Mouse (Mus musculus): ENCODE measurements around the gene Mpc1. TPM values are rescaled to one million over a fixed set of nuclear protein-coding genes. Genes with fewer than 3 reads are reported as not detected.

Mpc1 gene
- polyA plus RNA-seq, 1 experiment from 2014 or later = 366 TPM

GRCm38 (mm10) chr17:8286987-8287386 lies 4.3 kb downstream of the Mpc1 start:
- Histone ChIP-seq H3K4me2 (ENCODE audit: low read length) (no peak overlapping the region), H3K36me3 (ENCODE audit: control insufficient read depth, insufficient read depth, low read length) (peaks cover 4% of the 10 kb centered on the region; the same call in 1 of the 2 replicates), H3K27me3 (replicated peaks; ENCODE audit: control insufficient read depth, insufficient read depth, low read length) (no peaks in the 10 kb centered on the region), H3K4me3 (ENCODE audit: low read depth, low read length) (no peak overlapping the region), H3K4me1 (ENCODE audit: control insufficient read depth, insufficient read depth, low read length) (peaks cover 13% of the 10 kb centered on the region), H3K9ac (ENCODE audit: low read length) (no peak overlapping the region), H3K27ac (ENCODE audit: low read depth, low read length) (no peak overlapping the region), H3K9me3 (replicated peaks; ENCODE audit: control insufficient read depth, low read length) (no peaks in the 10 kb centered on the region)
- DNase-seq (ENCODE audit: low spot score) (no peak), ATAC-seq (no peak)
- WGBS = 76% methylated on average over 4 of the region's 4 CpGs

- no peak overlapping the region for H3K4me2 ChIP-seq (ENCODE audit: low read length)
- no peak for DNase-seq (ENCODE audit: low spot score)
- WGBS = 92% methylated on average over 3 of the region's 3 CpGs
Measured at GRCm38 (mm10) chr17:8289993-8290679, 7.4 kb downstream of the Mpc1 start.

GRCm38 (mm10) chr17:8290736-8291135 lies 8.0 kb downstream of the Mpc1 start:
- H3K9me3 ChIP-seq (replicated peaks; ENCODE audit: control insufficient read depth, low read length) = no peaks in the 10 kb centered on the region
- ATAC-seq = no peak
- no peaks in the 10 kb centered on the region for H3K27me3 ChIP-seq (replicated peaks; ENCODE audit: control insufficient read depth, insufficient read depth, low read length)

More at GRCm38 (mm10) chr17:8289993-8290679, 7.4 kb downstream of the Mpc1 start:
- Histone ChIP-seq H3K36me3 (ENCODE audit: control insufficient read depth, insufficient read depth, low read length) (peaks cover 4% of the 10 kb centered on the region; the same call in 1 of the 2 replicates), H3K9me3 (replicated peaks; ENCODE audit: control insufficient read depth, low read length) (no peaks in the 10 kb centered on the region), H3K4me1 (ENCODE audit: control insufficient read depth, insufficient read depth, low read length) (peaks cover 2% of the 10 kb centered on the region), H3K4me3 (ENCODE audit: low read depth, low read length) (no peak overlapping the region), H3K9ac (ENCODE audit: low read length) (no peak overlapping the region), H3K27me3 (replicated peaks; ENCODE audit: control insufficient read depth, insufficient read depth, low read length) (no peaks in the 10 kb centered on the region), H3K27ac (ENCODE audit: low read depth, low read length) (no peak overlapping the region)
- ATAC-seq = no peak

GRCm38 (mm10) chr17:8295825-8296224 lies 13.1 kb downstream of the Mpc1 start:
- no peak overlapping the region for H3K4me2 ChIP-seq (ENCODE audit: low read length)
- DNase-seq (ENCODE audit: low spot score) (no peak), ATAC-seq (no peak)
- H3K27me3 ChIP-seq (replicated peaks; ENCODE audit: control insufficient read depth, insufficient read depth, low read length) = no peaks in the 10 kb centered on the region
- no peaks in the 10 kb centered on the region for H3K4me1 ChIP-seq (ENCODE audit: control insufficient read depth, insufficient read depth, low read length)
- no peaks in the 10 kb centered on the region for H3K9me3 ChIP-seq (replicated peaks; ENCODE audit: control insufficient read depth, low read length)
- no peak overlapping the region for H3K4me3 ChIP-seq (ENCODE audit: low read depth, low read length)
- no peak overlapping the region for H3K27ac ChIP-seq (ENCODE audit: low read depth, low read length)
- peaks cover 7% of the 10 kb centered on the region; the same call in 1 of the 2 replicates for H3K36me3 ChIP-seq (ENCODE audit: control insufficient read depth, insufficient read depth, low read length)
- H3K9ac ChIP-seq (ENCODE audit: low read length) = no peak overlapping the region

More at GRCm38 (mm10) chr17:8290736-8291135, 8.0 kb downstream of the Mpc1 start:
- Histone ChIP-seq H3K4me3 (ENCODE audit: low read depth, low read length) (no peak overlapping the region), H3K27ac (ENCODE audit: low read depth, low read length) (no peak overlapping the region), H3K36me3 (ENCODE audit: control insufficient read depth, insufficient read depth, low read length) (peaks cover 4% of the 10 kb centered on the region; the same call in 1 of the 2 replicates), H3K4me2 (ENCODE audit: low read length) (no peak overlapping the region), H3K9ac (ENCODE audit: low read length) (no peak overlapping the region), H3K4me1 (ENCODE audit: control insufficient read depth, insufficient read depth, low read length) (no peaks in the 10 kb centered on the region)
- no peak for DNase-seq (ENCODE audit: low spot score)

- H3K27ac ChIP-seq (ENCODE audit: low read depth, low read length) = no peak overlapping the region
- H3K36me3 ChIP-seq (ENCODE audit: control insufficient read depth, insufficient read depth, low read length) = peaks cover 7% of the 10 kb centered on the region; the same call in 1 of the 2 replicates
- WGBS = 89% methylated on average over 9 of the region's 9 CpGs
- no peak overlapping the region for H3K4me3 ChIP-seq (ENCODE audit: low read depth, low read length)
- no peaks in the 10 kb centered on the region for H3K9me3 ChIP-seq (replicated peaks; ENCODE audit: control insufficient read depth, low read length)
- no peaks in the 10 kb centered on the region for H3K27me3 ChIP-seq (replicated peaks; ENCODE audit: control insufficient read depth, insufficient read depth, low read length)
- H3K4me1 ChIP-seq (ENCODE audit: control insufficient read depth, insufficient read depth, low read length) = no peaks in the 10 kb centered on the region
- no peak overlapping the region for H3K9ac ChIP-seq (ENCODE audit: low read length)
- no peak overlapping the region for H3K4me2 ChIP-seq (ENCODE audit: low read length)
- no peak for ATAC-seq
- DNase-seq (ENCODE audit: low spot score) = no peak
Measured at GRCm38 (mm10) chr17:8296313-8296844, 13.7 kb downstream of the Mpc1 start.

GRCm38 (mm10) chr17:8297746-8298145 lies 15.0 kb downstream of the Mpc1 start:
- DNase-seq (ENCODE audit: low spot score) (no peak), ATAC-seq (no peak)
- Histone ChIP-seq H3K4me2 (ENCODE audit: low read length) (no peak overlapping the region), H3K4me3 (ENCODE audit: low read depth, low read length) (no peak overlapping the region), H3K9ac (ENCODE audit: low read length) (no peak overlapping the region), H3K4me1 (ENCODE audit: control insufficient read depth, insufficient read depth, low read length) (no peaks in the 10 kb centered on the region), H3K27ac (ENCODE audit: low read depth, low read length) (no peak overlapping the region), H3K27me3 (replicated peaks; ENCODE audit: control insufficient read depth, insufficient read depth, low read length) (no peaks in the 10 kb centered on the region), H3K9me3 (replicated peaks; ENCODE audit: control insufficient read depth, low read length) (no peaks in the 10 kb centered on the region), H3K36me3 (ENCODE audit: control insufficient read depth, insufficient read depth, low read length) (peaks cover 7% of the 10 kb centered on the region; the same call in 1 of the 2 replicates)
- WGBS = 86% methylated on average over 5 of the region's 5 CpGs

- Histone ChIP-seq H3K4me1 (ENCODE audit: control insufficient read depth, insufficient read depth, low read length) (no peaks in the 10 kb centered on the region), H3K9ac (ENCODE audit: low read length) (no peak overlapping the region), H3K27me3 (replicated peaks; ENCODE audit: control insufficient read depth, insufficient read depth, low read length) (no peaks in the 10 kb centered on the region), H3K4me3 (ENCODE audit: low read depth, low read length) (no peak overlapping the region), H3K27ac (ENCODE audit: low read depth, low read length) (no peak overlapping the region), H3K36me3 (ENCODE audit: control insufficient read depth, insufficient read depth, low read length) (peaks cover 7% of the 10 kb centered on the region; the same call in 1 of the 2 replicates), H3K4me2 (ENCODE audit: low read length) (no peak overlapping the region), H3K9me3 (replicated peaks; ENCODE audit: control insufficient read depth, low read length) (no peaks in the 10 kb centered on the region)
- ATAC-seq (no peak), DNase-seq (ENCODE audit: low spot score) (no peak)
- 84% methylated on average over 2 of the region's 2 CpGs for WGBS
Measured at GRCm38 (mm10) chr17:8298281-8298680, 15.6 kb downstream of the Mpc1 start.

GRCm38 (mm10) chr17:8299524-8299923 lies 16.8 kb downstream of the Mpc1 start:
- peaks cover 7% of the 10 kb centered on the region; the same call in 1 of the 2 replicates for H3K36me3 ChIP-seq (ENCODE audit: control insufficient read depth, insufficient read depth, low read length)

GRCm38 (mm10) chr17:8301515-8301914 lies 18.8 kb downstream of the Mpc1 start:
- Histone ChIP-seq H3K36me3 (ENCODE audit: control insufficient read depth, insufficient read depth, low read length) (peaks cover 7% of the 10 kb centered on the region; the same call in 1 of the 2 replicates), H3K27ac (ENCODE audit: low read depth, low read length) (no peak overlapping the region), H3K4me3 (ENCODE audit: low read depth, low read length) (no peak overlapping the region), H3K4me1 (ENCODE audit: control insufficient read depth, insufficient read depth, low read length) (no peaks in the 10 kb centered on the region), H3K27me3 (replicated peaks; ENCODE audit: control insufficient read depth, insufficient read depth, low read length) (no peaks in the 10 kb centered on the region), H3K9me3 (replicated peaks; ENCODE audit: control insufficient read depth, low read length) (no peaks in the 10 kb centered on the region), H3K4me2 (ENCODE audit: low read length) (no peak overlapping the region), H3K9ac (ENCODE audit: low read length) (no peak overlapping the region)
- DNase-seq (ENCODE audit: low spot score) = no peak
- ATAC-seq = no peak
- 71% methylated on average over 4 of the region's 4 CpGs for WGBS

More at GRCm38 (mm10) chr17:8299524-8299923, 16.8 kb downstream of the Mpc1 start:
- no peak overlapping the region for H3K27ac ChIP-seq (ENCODE audit: low read depth, low read length)
- H3K4me3 ChIP-seq (ENCODE audit: low read depth, low read length) = no peak overlapping the region
- no peaks in the 10 kb centered on the region for H3K27me3 ChIP-seq (replicated peaks; ENCODE audit: control insufficient read depth, insufficient read depth, low read length)
- H3K9me3 ChIP-seq (replicated peaks; ENCODE audit: control insufficient read depth, low read length) = no peaks in the 10 kb centered on the region
- H3K4me2 ChIP-seq (ENCODE audit: low read length) = no peak overlapping the region
- H3K4me1 ChIP-seq (ENCODE audit: control insufficient read depth, insufficient read depth, low read length) = no peaks in the 10 kb centered on the region
- no peak for DNase-seq (ENCODE audit: low spot score)
- ATAC-seq = no peak
- H3K9ac ChIP-seq (ENCODE audit: low read length) = no peak overlapping the region
